ENCODE assay signal across 16 mouse cellular contexts in the genomic region with DNA sequence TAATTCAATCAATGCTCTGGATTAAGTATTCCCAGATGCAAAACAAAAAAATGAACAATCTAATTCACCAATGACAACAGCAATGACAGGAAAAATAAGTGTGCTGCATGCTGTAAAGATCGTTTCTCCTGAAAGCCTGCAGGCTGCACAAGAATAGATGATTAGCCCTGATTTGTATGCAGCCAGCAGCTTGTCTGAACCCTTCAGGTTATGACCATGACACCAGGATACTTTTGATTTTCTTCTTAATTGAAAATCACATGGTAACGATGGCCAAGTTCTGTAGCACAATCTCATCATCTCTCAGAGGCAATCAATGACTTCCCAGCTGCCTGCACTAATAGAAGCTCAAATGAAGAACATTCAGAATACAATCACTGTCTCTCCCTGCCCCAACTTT.
"Had no signal": no experiment of that assay in that cellular context is flagged by ENCODE, and none has a peak within 500 bp of the region (broad histone marks: within the 10 kb centered on the region; RNA-seq: fewer than 3 reads in every experiment).

No protein-coding gene starts in this region.

- DNase-seq: kidney, adult 8-10 months; kidney, postnatal 25 days; lung, embryonic 14.5 days; lung, postnatal 10 days; lung, postnatal 4 days; retina, postnatal 1 day; right cerebral cortex, postnatal 4 days; spleen, adult 18-20 months; thymus, adult 2 months; thymus, postnatal 25 days had no signal

- H3K4me1 ChIP-seq: limb, embryonic 10.5 days; liver, embryonic 12.5 days; neural tube, embryonic 12.5 days had no signal

- H3K27me3 ChIP-seq: liver, embryonic 12.5 days; neural tube, embryonic 12.5 days had no signal

- H3K36me3 ChIP-seq: limb, embryonic 10.5 days; liver, embryonic 12.5 days; neural tube, embryonic 12.5 days had no signal

- H3K4me3 ChIP-seq: left cerebral cortex, adult 2 months; limb, embryonic 10.5 days; liver, embryonic 12.5 days; myocyte; neural tube, embryonic 12.5 days had no signal

- H3K9me3 ChIP-seq: limb, embryonic 10.5 days; liver, embryonic 12.5 days; neural tube, embryonic 12.5 days had no signal

- H3K9ac ChIP-seq: liver, embryonic 12.5 days; lung, embryonic 14.5 days; neural tube, embryonic 12.5 days had no signal

- ATAC-seq: intestine, postnatal 0 days; liver, embryonic 12.5 days had no signal

- H3K4me2 ChIP-seq: liver, embryonic 12.5 days; lung, embryonic 14.5 days; neural tube, embryonic 12.5 days had no signal

- H3K27ac ChIP-seq: left cerebral cortex, adult 2 months; limb, embryonic 10.5 days; liver, embryonic 12.5 days; neural tube, embryonic 12.5 days had no signal
